8 mouse cellular contexts compared by ENCODE assay signal in the genomic region with DNA sequence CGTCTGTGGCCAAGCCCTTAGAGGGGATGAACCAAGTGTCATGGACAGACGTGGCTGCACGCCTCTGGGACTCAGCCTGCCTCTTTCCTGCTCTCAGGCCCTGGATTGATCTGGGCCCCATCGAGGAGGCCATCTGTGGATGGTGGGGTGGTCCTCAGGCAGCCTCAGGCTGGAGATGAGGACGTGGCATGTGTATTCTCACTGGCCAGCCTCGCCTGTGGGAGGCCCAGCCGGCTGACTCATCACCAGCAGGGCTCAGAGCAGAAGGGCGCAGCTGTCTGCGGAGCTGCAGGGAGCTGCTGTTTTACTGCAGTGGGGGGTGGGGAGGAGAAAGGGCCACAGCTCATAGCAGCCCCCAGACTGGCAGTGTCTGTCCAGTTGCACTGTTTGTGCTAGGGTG.
DNase-seq lines count a peak whose midpoint lies in the region; ATAC-seq lines count a peak whose summit lies in the region.

No protein-coding gene starts in this region.

- H3K27me3 ChIP-seq in embryonic facial prominence, embryonic 15.5 days: no peaks in the 10 kb centered on the region
- H3K27me3 ChIP-seq in intestine, embryonic 14.5 days (replicated peaks; ENCODE audit: control insufficient read depth, insufficient read depth, low read length): no peaks in the 10 kb centered on the region
- H3K27me3 ChIP-seq in forebrain, embryonic 13.5 days: no peaks in the 10 kb centered on the region

- H3K9me3 ChIP-seq in embryonic facial prominence, embryonic 15.5 days (replicated peaks): no peaks in the 10 kb centered on the region
- no peaks in the 10 kb centered on the region for H3K9me3 ChIP-seq in intestine, embryonic 14.5 days (ENCODE audit: control insufficient read depth, low read length)
- no peaks in the 10 kb centered on the region for H3K9me3 ChIP-seq in forebrain, embryonic 13.5 days (replicated peaks)

- H3K4me2 ChIP-seq in embryonic facial prominence, embryonic 15.5 days (replicated peaks): no peak overlapping the region
- H3K4me2 ChIP-seq in intestine, embryonic 14.5 days (ENCODE audit: low read length): no peak overlapping the region
- no peak overlapping the region for H3K4me2 ChIP-seq in forebrain, embryonic 13.5 days

- H3K36me3 ChIP-seq in embryonic facial prominence, embryonic 15.5 days: no peaks in the 10 kb centered on the region
- H3K36me3 ChIP-seq in intestine, embryonic 14.5 days (ENCODE audit: control insufficient read depth, insufficient read depth, low read length): no peaks in the 10 kb centered on the region
- H3K36me3 ChIP-seq in forebrain, embryonic 13.5 days (ENCODE audit: poor library complexity, severe bottlenecking): no peaks in the 10 kb centered on the region

- H3K27ac ChIP-seq in embryonic facial prominence, embryonic 15.5 days (replicated peaks): 0 out of 2 replicates have a peak overlapping the region, but pooled peaks have one; percentile 48
- peak overlapping the region; percentile 83 for H3K27ac ChIP-seq in intestine, embryonic 14.5 days (ENCODE audit: low read depth)
- no peak overlapping the region for H3K27ac ChIP-seq in forebrain, embryonic 13.5 days

- H3K4me3 ChIP-seq in embryonic facial prominence, embryonic 15.5 days (replicated peaks): no peak overlapping the region
- H3K4me3 ChIP-seq in intestine, embryonic 14.5 days (ENCODE audit: low read depth, low read length): no peak overlapping the region
- no peak overlapping the region for H3K4me3 ChIP-seq in forebrain, embryonic 13.5 days

- DNase-seq in urinary bladder, postnatal 14 days (ENCODE audit: low spot score): peak; percentile 74
- no peak for DNase-seq in urinary bladder, adult 2 months (ENCODE audit: low spot score)
- peak; percentile 78 for DNase-seq in intestine, embryonic 14.5 days (ENCODE audit: low spot score)
- peak; percentile 77 for DNase-seq in lung, postnatal 10 days
- DNase-seq in yolk sac, embryonic 10.5 days (ENCODE audit: low spot score): peak; percentile 74
- DNase-seq in cerebellum, adult 11-12 months: no peak

- H3K4me1 ChIP-seq in embryonic facial prominence, embryonic 15.5 days: peaks cover 9% of the 10 kb centered on the region; the same call in 1 of the 2 replicates
- peaks cover 13% of the 10 kb centered on the region for H3K4me1 ChIP-seq in intestine, embryonic 14.5 days (replicated peaks; ENCODE audit: control insufficient read depth, insufficient read depth, low read length)
- no peaks in the 10 kb centered on the region; the same call in 1 of the 2 replicates for H3K4me1 ChIP-seq in forebrain, embryonic 13.5 days

- 27% methylated on average over 9 of the region's 9 CpGs for WGBS in embryonic facial prominence, embryonic 15.5 days
- 17% methylated on average over 9 of the region's 9 CpGs for WGBS in intestine, embryonic 14.5 days
- WGBS in forebrain, embryonic 13.5 days: 56% methylated on average over 9 of the region's 9 CpGs

- ATAC-seq in embryonic facial prominence, embryonic 15.5 days (ENCODE audit: insufficient number of reproducible peaks, low FRiP score, low TSS enrichment, low read depth): peak; percentile 87
- ATAC-seq in intestine, embryonic 14.5 days (replicated peaks; ENCODE audit: low FRiP score, low TSS enrichment, low read depth): peak; percentile 85
- ATAC-seq in forebrain, embryonic 13.5 days: no peak

- H3K9ac ChIP-seq in embryonic facial prominence, embryonic 15.5 days: no peak overlapping the region
- H3K9ac ChIP-seq in intestine, embryonic 14.5 days (ENCODE audit: low read length): no peak overlapping the region
- H3K9ac ChIP-seq in forebrain, embryonic 13.5 days: no peak overlapping the region

Comparison
In these comparisons a context has a peak if more than half of its experiments do, and no peak if none do; other contexts are left out.
1. DNase-seq: peak in urinary bladder, postnatal 14 days (single experiment), intestine, embryonic 14.5 days (single experiment), lung, postnatal 10 days (single experiment) and yolk sac, embryonic 10.5 days (single experiment); none in urinary bladder, adult 2 months (single experiment) and cerebellum, adult 11-12 months (single experiment).